Mouse (Mus musculus) bone marrow macrophage, adult 2 months (primary cell): ENCODE data around the gene Lrrc17. TPM values are rescaled to one million over a fixed set of nuclear protein-coding genes. Genes with fewer than 3 reads are reported as not detected.
A peak's percentile ranks its signal among the peaks of the same experiment; 100 is the strongest.
"Not testable (repeated sequence)": the region's sequence is repeated elsewhere in the genome, so short reads cannot be mapped to it uniquely, and the experiment has no call there.

ENCODE experiments used
- H3K27ac ChIP-seq: 2 replicates; pipeline ENCODE4 v1.5.1; 2012; ENCODE audit warnings: low read depth, low read length; ENCODE audit not compliant: insufficient read depth
- H3K4me1 ChIP-seq: 2 replicates; pipeline ENCODE4 v1.6.1; 2012; ENCODE audit warnings: low read length; ENCODE audit not compliant: control insufficient read depth, insufficient read depth
- H3K4me3 ChIP-seq: 2 replicates; pipeline ENCODE4 v1.5.1; 2012; ENCODE audit warnings: mild to moderate bottlenecking, low read length, moderate library complexity; ENCODE audit not compliant: insufficient read depth
- CTCF ChIP-seq: IDR thresholded peaks from 2 replicates; pipeline ENCODE4 v1.5.1; 2012; ENCODE audit warnings: low read depth, mild to moderate bottlenecking, low read length, moderate library complexity
- POLR2A ChIP-seq: IDR thresholded peaks from 2 replicates; pipeline ENCODE4 v1.6.1; 2012; ENCODE audit warnings: mild to moderate bottlenecking, low read depth, low read length, borderline replicate concordance
- polyA plus RNA-seq: library from polyadenylated mRNA; stranded (reverse); fragments of >200 nt; gene quantifications from 2 replicates; pipeline ENCODE4 v1.2.4, GENCODE M21; 2012; ENCODE audit not compliant: missing spikeins, insufficient read depth, insufficient read length

Gene Lrrc17
- polyA plus RNA-seq, 1 experiment, result not detected

DNA sequence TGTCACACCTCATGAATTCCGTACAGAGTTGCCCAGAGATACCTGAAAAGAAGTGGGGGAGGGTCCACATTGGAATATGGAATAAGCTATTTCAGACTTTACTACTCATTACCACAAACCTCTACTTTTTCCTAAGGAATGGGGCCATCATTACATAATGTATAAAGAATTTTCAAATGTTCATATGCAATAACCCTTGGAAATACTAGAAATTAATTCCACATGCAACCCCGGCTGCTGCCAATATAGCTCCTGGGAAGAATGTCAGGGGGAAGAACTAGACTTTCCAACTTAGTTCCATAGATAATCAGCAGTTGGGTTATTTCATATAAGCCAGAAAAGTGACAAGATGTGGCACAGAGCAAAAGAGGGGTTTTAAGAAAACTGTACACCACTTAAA is 48.7 kb downstream of the Lrrc17 start:
- no peak overlapping the region for H3K4me3 ChIP-seq
- no peaks in the 10 kb centered on the region for H3K4me1 ChIP-seq
- H3K27ac ChIP-seq, result no peak overlapping the region
- TF ChIP-seq CTCF (no peak), POLR2A (no peak)

DNA sequence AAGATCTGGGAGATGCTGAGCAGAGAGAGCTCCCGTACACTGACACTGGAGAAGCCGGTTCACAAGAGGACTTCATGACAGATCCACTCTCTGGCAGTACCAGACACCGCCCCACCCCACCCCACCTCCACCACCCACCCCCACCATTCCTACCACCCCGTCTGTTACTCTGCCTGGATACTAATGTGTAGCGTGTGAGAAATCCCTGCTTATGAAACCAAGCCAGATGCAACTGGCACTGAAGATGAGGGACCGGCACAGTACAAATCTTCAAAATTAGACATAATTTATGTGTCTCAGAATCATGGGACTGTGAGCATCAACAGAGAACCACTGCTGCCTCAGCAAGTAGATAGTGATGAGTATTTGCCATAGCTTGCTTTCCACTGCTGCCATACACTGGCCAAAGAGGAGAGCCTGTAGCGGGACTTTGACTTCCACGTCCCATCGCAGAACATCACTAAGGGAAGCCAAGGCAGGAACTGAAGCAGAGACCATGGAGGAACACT is 49.9 kb downstream of the Lrrc17 start:
- H3K27ac ChIP-seq, result no peak overlapping the region
- no peak overlapping the region for H3K4me3 ChIP-seq

DNA sequence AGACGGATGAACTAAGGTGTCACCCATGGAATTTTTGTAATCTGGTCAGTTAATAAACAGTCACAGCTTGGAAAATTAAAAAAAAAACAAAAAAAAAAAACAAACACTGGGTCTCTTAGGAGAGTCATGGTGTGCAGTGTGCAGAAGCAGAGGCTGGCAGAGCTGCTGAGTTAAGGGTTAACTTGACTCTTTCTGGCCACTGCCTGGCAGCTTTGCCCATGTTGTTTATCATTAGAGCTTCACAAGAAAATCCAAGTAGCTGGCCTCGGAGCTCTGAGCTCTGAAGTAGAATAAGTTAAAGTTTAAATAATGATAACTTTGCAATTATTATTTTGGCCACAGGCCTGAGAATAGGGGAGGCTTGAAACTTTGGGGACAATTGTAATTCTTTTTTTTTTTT is 56.2 kb downstream of the Lrrc17 start:
- not testable (repeated sequence) for H3K27ac ChIP-seq, H3K4me3 ChIP-seq, H3K4me1 ChIP-seq

More for the DNA sequence above, 49.9 kb downstream of the Lrrc17 start:
- no peaks in the 10 kb centered on the region for H3K4me1 ChIP-seq
- no peak for TF ChIP-seq POLR2A
- no peak for TF ChIP-seq CTCF

DNA sequence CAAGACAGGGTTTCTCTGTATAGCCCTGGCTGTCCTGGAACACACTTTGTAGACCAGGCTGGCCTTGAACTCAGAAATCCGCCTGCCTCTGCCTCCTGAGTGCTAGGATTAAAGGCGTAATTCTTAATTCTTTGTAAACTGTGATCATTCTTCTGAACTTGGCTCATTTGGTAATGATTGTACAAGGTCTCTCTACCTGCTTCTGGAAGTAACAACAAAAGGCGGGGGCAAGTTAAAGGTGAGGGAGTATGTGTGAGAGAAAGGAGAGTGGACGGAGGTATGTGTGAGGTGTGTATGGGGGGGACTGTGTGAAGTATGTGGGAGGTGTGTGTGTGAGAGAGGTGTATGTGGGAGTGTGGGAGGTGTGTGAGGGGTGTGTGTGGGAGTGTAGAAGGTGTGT is 56.6 kb downstream of the Lrrc17 start:
- TF ChIP-seq CTCF (no peak), POLR2A (no peak)
- Histone ChIP-seq H3K4me3 (no peak overlapping the region), H3K27ac (no peak overlapping the region)

DNA sequence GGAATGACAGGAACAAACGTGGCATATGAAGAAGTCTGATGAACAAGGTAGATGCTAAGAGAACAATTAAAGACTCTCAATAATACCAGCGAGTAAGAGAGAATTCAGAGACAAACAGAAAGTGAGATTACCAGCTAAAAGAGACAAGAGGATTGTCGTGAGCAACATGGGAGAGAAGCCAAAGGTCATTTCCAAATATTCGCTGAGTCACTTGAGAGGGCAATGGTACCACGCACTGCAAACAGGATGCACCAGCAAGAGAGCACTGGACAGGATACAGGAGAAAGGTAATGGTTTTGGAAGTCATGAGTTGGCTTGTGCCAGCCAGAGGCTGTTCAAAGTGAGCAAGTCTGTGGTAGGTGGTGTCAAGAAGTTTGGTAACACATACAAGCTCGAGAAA is 62.6 kb downstream of the Lrrc17 start:
- no peak overlapping the region for H3K4me3 ChIP-seq
- no peak overlapping the region for H3K27ac ChIP-seq
- TF ChIP-seq CTCF (no peak), POLR2A (no peak)
- H3K4me1 ChIP-seq, result peaks cover 8% of the 10 kb centered on the region

More for the DNA sequence above, 56.6 kb downstream of the Lrrc17 start:
- H3K4me1 ChIP-seq, result no peaks in the 10 kb centered on the region

DNA sequence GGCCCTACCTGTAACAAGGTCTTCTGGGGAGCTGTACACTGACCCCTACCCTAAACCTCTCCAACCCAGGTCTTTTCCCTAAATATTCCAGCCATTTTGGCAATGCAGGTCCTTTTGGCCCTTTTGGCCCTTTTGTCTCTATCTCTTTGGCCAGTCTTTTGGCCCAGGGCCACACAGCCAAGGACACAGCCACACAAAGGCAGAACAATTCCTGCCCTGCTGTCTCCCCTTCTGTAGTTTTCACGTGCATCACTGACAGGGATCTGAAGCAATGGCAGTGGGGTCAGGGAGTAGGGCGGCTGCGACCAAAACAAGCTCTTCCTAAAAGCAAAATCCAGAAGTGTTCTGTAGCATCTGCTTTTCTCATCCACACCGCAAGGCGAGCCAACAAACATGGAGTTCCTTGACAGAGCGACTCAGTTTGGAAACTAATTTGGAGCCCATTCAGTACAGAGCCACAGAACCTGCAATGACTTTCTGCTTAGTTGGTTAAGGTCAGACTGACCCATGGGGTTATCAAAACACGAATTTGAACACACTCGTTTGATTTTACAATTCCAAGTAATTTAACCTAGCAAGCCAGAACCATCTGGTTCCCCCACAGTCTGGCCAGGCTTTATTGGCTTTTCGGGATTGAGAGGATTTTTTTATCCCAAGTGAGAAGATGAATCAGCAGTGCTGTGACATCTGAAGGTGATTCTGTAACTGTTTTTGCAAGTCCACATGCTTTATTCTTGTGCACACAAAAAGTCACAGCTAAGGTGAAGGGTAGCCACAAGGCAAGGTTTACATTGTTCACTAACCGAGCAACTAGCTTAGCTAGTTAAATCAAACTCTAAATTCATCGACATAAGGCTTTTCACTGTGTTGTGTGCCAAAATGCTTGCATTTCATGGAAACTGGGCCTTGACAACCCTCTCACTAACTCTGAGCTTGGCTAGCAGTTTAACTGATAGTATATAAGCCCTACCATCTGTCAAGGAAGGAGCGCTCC is 65.2 kb downstream of the Lrrc17 start:
- Histone ChIP-seq H3K27ac (no peak overlapping the region), H3K4me3 (no peak overlapping the region), H3K4me1 (peaks cover 14% of the 10 kb centered on the region)
- TF ChIP-seq CTCF, result no peak
- TF ChIP-seq POLR2A, result no peak

DNA sequence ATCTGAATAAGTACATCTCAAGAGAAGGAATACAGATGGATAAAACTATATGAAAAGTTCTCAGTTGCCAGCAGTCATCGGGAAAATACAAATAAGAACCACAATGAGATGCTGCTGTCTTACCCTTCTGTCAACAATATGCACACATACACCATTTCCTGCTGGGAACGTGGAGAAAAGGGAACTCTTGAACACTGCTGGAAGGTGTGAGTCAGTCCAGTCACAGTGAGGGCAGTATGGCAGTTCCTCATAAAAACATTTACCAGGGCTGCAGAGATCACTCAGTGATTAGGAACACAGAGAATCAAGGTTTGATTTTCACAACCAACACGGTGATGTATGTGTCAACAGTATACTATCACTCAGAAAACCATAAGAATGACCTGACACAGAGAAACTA is 67.6 kb downstream of the Lrrc17 start:
- H3K4me1 ChIP-seq, result peaks cover 18% of the 10 kb centered on the region
- H3K27ac ChIP-seq, result peak overlapping the region; percentile 19; the same call in 1 of the 2 replicates
- H3K4me3 ChIP-seq, result no peak overlapping the region
- TF ChIP-seq CTCF (no peak), POLR2A (no peak)

DNA sequence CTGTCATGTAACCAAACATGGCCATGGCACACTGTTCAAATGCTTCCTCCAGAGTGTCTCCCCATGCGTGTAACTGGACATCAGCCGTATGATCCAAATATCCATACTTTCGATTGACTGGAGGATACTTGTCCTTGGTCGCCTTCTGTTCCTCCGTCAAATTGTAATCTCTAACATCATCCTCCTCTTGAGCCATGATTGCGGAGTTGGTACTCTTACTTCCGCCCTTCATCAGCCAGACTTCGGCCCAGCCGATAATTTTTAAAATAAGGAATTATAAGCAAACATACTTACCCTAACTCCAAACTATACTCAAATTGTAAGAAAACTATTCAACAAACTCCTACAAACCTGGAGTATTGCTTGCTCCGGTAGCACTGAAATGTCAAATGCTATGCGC is 70.9 kb downstream of the Lrrc17 start:
- not testable (repeated sequence) for H3K4me3 ChIP-seq
- peaks cover 25% of the 10 kb centered on the region for H3K4me1 ChIP-seq
- peak overlapping the region; percentile 43; the same call in 1 of the 2 replicates for H3K27ac ChIP-seq

DNA sequence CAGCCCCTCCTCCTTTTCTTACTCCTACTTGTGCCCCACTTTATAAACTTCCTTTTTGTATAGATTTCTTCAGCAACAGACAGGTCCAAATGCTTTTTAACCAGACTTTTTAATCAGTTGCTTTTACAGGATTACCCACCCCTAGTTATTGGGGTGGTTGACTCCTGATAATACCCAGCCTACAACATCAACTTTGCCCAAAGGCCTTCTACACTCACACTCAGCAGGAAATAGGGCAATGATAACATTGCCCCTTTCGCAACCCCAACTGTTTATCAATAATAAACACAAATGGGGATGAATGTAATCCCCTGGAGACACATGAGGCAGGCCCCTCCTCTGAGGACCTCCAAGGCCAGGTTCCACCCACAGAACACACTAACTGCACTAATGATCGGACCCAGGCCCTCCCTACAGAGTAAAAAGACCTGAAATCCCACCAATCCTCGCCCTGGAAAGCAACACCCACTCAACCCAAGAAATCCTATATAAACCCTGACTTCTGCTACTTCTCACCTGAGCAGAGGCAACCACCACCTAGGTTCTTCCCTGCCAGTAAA is 73.2 kb downstream of the Lrrc17 start:
- Histone ChIP-seq H3K4me1 (peaks cover 19% of the 10 kb centered on the region), H3K27ac (no peak overlapping the region), H3K4me3 (no peak overlapping the region)
- TF ChIP-seq POLR2A (no peak), CTCF (no peak)

Other genes with a start within 250 kb of the Lrrc17 start
- gene Fgl2, start 170.9 kb upstream of the Lrrc17 start, polyA plus RNA-seq, result 32.2 and 33.9 TPM in 2 replicates
- not detected in 2 replicates for gene Ccdc146, start 118.9 kb upstream of the Lrrc17 start, polyA plus RNA-seq
- 1.6 and 2.3 TPM in 2 replicates for gene Fam185a, start 118.6 kb upstream of the Lrrc17 start, polyA plus RNA-seq
- not detected in 2 replicates for gene Fbxl13, start 102.1 kb downstream of the Lrrc17 start, polyA plus RNA-seq
- 31.0 and 33.2 TPM in 2 replicates for gene Armc10, start 102.3 kb downstream of the Lrrc17 start, polyA plus RNA-seq
- gene Napepld, start 157.8 kb downstream of the Lrrc17 start, polyA plus RNA-seq, result 1.8 and 2.1 TPM in 2 replicates
- 63.2 and 66.2 TPM in 2 replicates for gene Pmpcb, start 193.6 kb downstream of the Lrrc17 start, polyA plus RNA-seq
- 34.0 and 34.2 TPM in 2 replicates for gene Dnajc2, start 241.7 kb downstream of the Lrrc17 start, polyA plus RNA-seq
- gene Psmc2, start 241.7 kb downstream of the Lrrc17 start, polyA plus RNA-seq, result 72.8 and 76.1 TPM in 2 replicates